Mouse (Mus musculus) frontal cortex, adult (tissue): ENCODE results near the gene Fras1.

Source experiments
- ATAC-seq: cut with Nextera tagmentation; 2 replicates; pipeline ENCODE4 v1.9.2; 2017; ENCODE audit warnings: mild to moderate bottlenecking, moderate library complexity, mixed read lengths; ENCODE audit not compliant: low TSS enrichment

Gene Fras1

DNA sequence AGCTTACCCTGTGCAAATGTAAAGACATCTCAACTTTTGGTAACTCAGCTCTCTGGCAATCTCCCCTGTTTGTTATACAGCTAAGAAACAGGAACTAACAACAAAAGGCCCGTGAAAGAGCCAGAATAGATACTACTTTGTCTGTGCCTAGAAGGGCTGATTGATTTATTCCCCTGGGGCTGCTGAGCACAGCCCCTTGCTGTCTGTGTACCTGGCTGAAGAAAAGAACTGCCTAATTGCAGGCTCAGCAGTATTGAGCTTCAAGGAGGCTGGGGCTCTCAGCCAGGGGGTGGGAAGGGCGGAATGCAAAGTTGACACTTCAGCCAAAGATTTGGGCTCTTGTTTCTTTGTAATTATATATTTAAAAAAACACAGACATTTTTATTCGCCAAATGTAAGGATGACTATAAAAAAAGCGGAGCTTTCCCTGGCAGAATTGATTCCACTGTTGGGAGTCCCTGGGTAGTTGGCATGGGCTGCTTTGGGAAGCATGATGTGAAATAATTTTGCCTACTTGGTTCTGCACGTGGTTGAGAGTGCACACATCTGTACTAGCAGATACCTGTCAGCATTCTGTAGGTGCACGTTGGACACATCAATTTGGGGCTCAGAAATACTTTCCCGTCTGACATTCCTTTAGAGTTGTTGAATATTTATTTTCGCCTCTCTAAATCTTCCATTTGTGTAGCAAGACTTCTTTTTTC is 31.5 kb downstream of the Fras1 start:
- no peak for ATAC-seq

DNA sequence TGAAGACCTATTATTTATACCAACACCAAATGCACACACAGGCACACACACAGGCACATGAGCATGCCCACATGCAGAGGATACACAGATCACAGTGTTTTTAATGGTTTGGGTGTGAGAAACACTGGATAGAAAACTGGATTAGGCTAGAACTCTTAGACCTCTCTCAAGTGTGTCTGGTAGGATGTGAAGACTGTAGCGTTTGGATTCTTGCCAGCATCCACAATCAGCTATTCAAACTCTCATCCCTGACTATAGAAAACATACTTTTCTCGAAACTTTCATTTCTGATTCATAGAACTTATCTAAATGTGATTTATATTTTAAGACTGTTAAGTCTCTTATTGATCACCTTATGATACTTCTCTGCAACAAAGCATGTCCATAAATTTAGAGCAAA is 34.5 kb downstream of the Fras1 start:
- no peak for ATAC-seq

DNA sequence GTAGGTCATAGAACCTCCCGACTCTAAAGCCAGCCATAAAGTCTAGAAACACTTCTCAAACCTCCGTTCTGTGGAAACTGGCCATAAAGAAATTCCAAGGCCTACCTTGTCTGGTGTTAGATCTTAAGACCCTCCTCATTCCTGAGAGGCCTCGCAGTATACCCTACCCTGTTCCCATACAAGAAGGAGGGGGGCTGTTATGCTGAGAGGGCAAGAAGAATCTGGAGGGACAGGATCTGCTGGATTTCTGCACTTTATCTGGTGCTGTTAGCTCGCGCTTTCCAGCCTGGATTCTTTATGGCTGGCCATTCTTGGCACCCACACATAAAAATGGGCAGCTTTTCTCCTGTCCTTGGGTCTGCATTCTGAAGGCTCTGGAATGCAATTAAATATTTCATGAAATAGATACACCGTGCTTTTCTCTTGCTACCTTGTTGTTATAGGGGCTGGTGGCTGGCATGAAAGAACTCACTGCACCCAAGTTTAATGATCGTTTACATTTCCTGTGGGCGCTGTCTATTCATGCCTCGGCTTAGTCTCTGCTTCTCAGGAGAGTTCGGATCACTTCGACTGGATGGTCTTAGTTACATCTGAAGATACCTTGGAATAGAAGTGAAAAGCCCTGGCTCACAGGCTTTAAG is 39.1 kb downstream of the Fras1 start:
- ATAC-seq: no peak

DNA sequence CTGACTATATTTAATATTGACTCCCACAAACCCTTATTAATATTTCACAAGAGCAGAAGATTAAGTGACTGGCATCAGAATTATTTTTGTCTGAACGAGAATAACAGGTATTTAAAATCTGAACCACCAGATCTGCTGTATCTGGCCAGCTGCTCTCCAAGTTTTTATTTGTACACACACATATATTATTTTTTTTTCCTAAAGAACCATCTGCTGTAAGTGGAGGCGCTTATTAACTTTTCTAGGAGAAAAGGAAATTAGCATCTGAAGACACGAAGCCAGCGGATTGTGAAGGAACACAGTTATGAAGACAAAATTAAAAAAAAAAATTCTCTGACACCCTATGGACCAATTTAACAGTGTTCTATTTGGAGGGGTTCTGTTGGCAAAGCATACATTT is 43.4 kb downstream of the Fras1 start:
- peak; percentile 70 for ATAC-seq

DNA sequence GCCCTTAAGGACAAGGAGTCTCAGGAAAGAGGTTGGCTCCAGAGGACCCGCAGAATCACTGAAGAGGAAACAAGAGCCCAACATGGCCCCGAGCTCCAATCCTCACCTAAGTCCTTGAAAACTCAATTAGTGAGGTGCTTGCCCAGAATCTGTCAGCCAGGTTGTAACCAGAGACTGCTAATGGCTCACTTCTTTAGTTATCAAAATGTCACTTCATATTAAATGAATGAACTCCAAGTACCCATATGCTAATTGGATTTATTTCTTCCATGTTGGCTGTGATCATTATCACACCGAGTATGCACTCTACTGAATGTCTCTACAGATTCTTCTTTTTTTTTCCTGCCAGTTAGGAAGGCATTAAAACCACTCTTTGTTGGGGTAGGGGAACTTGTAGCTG is 47.8 kb downstream of the Fras1 start:
- no peak for ATAC-seq

DNA sequence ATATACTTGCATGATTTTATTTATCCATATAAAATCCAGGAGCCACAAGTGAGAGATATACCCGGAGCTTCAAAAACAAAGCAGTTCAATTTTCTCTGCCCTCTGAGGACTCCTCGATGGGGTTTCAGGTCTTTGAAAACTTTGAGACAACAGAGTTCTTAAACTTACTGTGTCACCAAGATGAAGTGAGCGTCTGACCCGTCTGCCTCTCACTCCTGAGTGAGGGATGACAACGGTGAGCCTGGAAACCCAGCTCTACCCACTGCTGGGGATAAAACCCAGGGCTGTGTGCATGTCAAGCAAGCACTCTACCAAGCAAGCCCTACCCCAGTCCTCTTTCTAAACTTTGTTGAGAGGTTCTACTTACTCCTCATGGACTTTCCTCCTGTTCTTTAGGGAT is 49.0 kb downstream of the Fras1 start:
- no peak for ATAC-seq

DNA sequence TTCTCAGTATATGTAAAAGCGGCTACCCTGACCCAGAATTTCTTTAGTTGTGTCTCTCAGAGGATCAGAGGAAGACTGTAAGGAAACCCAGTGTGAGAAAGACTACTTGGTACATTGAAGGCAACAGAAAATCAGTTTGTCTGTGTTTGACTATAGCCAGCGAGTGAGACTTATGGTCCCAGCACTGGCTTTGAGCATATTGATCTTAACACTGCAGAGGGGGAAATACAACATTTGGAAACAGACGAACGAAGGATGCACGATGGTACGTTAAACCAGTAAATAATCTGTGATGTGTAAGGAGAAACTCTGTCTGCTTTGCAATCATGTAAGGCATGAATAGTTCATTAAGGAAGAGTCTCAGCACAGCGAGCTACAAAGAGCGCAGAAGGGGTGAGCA is 51.6 kb downstream of the Fras1 start:
- ATAC-seq: no peak

DNA sequence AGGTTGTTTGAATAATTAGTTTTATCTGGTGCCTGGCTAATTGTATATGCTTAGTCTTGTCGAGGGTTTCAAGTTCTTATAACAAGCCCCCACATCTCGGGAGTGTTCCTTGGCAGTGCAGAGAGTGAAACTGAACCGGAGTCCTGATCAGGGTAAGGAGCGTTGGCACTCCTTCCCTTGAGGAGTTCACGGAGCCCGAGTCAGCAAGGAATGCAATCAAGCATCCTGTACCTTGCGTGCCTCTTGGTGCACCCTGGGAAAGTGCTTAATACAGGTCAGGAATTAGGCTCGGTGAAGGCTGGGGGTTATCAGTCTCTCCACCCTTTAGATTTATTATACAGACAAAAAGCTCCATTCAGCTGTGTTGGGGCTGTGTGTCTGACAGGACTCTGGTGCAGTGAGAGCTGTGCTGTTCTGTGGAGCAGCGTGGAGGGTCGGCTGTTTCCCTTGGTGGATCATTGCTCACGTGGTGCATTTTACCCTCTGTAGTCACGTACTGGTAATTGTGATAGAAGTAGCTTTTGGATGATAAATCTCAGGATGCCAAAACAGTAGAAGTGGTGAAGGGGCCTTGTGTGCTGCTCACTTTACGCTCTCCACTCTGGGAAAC is 55.9 kb downstream of the Fras1 start:
- ATAC-seq: no peak

DNA sequence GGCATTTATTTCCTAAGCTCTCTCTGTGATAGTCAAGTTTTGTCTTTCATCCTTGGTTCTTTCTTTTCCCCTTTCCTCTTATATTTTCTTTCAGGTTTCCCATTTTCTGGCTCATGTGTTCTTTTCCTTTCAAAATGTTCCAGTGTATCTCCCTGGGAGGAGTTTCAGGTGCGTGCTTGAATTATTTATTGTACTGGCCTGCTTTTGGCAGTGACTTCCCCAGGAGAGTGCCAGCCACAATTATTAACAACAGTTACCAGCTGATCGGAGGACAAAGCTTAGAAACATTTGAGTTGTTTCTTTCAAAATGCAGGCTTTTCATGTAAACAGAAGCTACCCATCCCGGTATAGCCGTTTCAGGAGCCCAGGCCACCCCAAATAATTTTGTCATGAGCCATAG is 64.1 kb downstream of the Fras1 start:
- no peak for ATAC-seq

DNA sequence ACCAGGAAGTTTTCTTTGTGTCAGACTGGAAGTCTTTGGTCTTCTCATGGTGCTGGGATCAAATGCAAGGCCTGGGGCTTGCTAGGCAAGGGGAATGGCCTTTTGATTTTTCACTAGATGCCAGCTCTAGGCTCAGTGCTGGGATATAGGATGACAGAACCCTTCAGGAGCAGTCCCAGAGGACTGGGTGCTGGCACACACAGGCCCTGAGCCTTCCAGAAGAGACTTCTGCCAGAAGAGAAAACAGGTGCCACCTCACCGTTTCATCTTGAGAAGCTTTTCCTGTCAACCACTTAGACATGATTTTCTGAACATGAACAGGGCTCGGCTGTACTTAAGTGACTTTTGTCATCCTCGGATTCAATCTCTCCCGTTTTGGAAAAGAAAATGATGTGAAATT is 66.1 kb downstream of the Fras1 start:
- peak; percentile 20; the same call in 1 of the 2 replicates for ATAC-seq

DNA sequence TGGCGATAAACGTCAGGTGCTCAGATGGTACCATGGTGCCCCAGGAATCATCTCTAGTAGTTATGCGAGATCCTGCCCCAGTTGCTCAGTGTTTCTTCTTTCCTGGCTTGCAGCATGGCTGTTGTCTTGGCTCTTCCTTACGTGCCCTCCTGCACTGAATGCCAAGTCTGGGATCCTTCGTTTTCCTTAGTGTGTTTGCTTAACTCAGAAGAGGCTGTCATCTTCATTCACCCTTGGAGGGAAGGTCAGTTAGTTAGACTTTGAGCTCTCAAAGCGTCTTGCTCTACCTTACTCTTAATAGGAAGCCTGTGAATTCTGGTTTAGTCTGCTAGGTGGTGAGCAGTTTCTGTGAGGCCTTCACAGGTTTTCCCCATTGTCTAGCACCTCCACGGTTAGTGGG is 73.7 kb downstream of the Fras1 start:
- no peak for ATAC-seq

DNA sequence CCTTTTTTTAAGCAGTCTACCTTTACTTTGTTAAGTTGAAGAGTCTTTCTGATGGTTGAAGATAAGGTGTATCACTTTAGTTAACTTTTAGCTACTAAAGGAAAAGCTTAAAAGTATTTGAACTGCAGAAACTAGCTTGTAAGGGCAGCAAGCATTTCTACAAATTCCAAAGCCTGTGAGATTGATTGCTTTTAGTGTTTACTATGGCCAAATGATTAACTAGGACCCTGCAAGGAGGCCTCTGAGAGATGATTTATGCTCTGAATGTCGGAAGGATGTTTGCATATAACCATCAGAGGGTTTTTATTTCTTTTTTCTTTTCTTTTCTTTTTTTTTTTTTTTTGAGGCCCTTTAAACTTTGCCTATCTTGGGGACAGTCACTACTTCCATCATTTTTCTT is 78.3 kb downstream of the Fras1 start:
- no peak for ATAC-seq

DNA sequence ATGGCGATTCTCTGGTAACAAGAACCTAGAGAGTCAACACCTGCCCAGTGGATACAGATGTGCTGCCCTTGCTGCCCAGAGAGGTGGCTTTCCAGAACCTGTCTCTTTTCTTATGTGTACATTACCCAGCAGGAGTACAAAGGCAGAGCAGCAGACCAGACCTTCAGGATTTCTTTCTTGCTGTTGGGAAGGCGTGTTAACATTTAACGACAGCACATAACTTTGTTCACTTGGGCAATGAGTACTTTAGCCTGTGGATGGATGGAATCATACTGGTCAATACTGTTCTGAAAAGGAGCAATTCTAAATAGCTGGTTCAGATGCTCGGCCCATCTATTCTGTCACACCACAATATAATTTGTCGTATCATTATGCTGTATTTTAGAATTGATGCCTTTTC is 79.6 kb downstream of the Fras1 start:
- no peak for ATAC-seq

DNA sequence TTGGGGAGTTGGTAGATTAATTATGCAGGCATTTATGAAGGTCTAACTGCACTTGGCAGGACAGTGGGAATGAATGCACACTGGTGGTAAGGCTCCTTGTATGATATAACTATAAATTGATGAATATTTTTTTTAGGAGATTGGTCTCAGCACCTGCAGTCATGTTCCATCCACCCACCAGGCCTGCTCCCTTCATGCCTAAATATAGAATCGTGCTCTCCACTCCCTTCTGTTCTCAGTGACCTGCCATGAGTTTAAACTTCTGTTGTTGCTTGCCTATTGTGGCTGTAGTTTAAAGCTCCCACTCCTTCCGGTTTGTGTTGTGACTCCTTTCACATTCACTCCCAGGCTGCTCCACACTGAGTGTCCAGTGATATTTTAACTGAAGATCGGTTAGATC is 80.7 kb downstream of the Fras1 start:
- 0 out of 2 replicates have a peak, but pooled peaks have one; percentile 2 for ATAC-seq

DNA sequence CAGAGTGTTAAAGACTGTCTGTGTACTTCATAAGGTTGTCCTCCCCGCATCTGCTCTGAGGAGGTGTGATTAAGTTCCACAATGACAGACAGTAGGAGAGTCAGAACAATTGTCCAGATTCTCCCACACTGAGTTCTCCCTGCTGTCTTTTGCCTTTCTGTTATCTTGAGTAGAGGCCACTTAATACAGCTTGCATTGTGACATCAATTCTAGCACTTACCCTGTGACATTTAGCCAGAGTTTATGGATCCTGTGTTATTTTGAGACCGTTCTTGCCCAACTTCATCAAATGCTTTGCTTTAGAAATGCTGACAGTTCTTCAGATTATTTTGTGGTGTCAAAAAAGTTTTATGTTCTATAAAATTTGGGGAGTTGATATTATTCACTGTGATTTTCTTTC is 81.5 kb downstream of the Fras1 start:
- ATAC-seq: peak; percentile 14; the same call in 1 of the 2 replicates

DNA sequence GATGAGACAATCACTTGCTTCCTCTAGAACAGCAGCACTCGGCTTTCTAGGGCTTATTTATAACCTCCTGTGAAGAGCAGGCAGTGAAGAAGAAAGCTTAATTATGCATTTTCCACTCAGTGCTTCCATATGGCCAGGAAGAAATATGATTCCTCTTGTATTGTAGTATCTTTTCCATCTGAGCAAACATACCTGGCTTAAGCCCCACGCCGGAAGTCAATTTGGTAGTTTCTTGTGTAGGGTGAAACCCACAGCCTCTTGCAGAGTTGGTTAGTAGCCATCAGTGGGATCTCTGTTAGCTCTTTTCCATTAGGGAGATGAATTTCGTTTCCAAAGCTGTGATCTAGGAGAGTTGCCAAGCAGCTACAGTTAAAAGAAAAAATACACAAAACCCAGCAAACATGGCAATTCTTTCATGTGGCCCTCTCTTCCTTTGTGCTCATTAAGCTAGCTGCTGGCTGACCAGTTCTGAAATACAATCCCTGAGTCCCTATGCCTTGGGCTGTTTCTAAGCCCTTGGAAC is 83.7 kb downstream of the Fras1 start:
- peak; percentile 84 for ATAC-seq

DNA sequence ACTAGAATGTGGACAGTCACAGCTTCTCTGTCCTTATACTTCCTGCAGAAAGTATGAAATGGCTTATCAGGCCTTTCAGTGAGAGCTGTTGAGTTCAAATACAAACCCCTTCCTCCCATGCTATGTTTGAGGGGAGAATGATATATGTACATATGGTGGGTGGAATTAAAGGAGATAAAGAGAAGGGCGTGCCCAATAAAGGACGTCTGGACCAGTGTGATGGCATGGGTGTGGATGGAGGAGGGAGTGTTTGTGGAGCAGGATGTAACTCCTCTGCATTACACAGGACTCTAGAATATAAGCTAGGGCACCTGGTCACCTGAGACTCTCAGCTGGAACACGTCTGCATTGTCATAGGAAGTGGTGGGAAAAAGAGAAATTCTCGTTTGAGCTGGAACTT is 85.8 kb downstream of the Fras1 start:
- ATAC-seq: no peak

DNA sequence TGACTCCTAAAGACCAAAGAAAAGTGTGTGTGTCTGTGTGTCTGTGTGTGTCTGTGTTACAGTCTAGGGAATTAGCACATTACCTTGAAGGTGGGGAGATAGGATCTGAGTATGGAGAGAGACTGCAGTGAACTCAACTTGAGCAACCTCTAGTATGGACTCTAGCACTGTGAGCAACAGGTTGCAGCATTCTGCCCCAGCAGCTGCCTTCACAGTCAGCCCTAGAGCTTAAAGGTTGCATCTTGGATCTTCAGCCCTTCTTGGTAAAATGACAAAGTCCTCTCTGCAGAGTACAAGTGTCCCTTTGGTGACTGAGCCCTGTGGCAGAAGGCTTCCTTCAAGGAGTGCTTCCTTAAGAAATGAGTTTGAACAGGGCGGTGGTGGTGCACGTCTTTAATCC is 88.4 kb downstream of the Fras1 start:
- ATAC-seq: no peak

DNA sequence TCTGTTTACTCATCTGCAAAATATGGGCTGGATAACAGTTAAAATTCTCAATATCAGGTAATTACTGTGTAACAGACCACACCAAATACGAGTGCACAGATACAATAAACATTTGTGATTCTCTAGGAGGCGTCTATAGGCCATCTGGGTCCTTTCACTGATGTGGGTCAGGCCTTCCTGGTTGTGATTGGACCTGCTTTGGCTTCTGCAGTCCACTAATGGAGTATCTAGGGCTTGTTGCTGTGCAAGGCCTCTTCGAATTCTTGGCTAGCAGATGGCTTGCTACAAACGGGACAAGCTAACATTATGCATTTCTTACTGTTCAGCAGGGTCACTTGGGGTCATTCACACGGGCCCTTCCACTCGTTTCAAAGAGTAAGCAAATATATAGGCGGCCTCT is 92.7 kb downstream of the Fras1 start:
- no peak for ATAC-seq

DNA sequence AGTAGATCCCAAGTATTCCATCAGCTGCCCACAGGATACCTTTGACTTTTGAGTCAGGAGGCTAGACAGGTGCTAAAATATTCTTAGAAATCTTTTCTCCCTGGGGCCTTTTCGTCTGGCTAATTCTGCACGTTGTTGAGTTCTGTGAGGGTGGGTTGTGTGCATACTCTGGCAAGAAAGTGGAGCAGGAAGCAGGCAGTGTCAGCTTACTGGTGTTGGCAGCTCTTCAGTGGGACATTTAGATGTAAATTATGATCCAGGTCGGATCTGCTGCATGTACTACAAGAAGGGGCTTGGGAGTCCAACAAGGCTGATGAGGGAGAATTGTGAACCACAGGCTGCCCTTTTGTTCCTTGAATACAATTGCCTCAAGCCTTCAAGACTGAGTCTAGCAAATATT is 98.2 kb downstream of the Fras1 start:
- ATAC-seq: peak; percentile 69; the same call in 1 of the 2 replicates

DNA sequence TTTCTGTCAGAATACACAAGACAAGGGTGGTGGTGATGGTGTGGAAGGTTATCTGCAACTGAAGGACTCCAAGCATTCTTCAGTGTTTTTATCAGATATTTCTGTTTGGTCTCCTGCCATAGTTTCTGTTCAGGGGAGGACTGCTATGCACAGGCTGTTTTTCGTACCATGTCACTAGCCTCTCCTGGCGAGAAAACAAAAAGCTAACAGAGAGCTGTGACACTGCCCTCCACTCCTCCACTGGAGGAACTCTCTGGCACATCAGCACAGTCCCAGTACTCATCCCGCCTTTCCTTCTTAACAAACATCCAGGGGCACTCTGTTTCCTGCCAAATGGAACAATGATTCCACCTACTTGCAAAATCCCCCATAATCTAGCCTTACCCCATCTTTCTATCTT is 101.7 kb downstream of the Fras1 start:
- ATAC-seq: no peak

DNA sequence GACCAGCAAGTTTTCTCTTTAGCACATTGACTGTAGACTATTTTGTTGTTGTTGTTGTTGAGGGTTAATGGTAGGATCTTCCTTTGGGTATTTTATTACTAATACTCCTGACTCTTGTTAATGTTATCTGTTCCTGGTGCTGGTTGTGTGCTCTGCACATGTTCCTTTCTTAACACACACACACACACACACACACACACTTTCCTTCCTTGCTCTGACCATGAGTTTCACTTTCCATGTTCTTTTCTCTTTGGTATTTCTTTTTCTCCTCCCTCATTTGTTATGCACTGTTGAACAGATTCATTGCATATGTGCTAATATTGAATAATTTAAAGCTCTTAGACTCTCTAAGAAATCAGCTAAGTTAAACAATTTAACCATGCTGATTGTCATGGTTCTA is 105.2 kb downstream of the Fras1 start:
- no peak for ATAC-seq

DNA sequence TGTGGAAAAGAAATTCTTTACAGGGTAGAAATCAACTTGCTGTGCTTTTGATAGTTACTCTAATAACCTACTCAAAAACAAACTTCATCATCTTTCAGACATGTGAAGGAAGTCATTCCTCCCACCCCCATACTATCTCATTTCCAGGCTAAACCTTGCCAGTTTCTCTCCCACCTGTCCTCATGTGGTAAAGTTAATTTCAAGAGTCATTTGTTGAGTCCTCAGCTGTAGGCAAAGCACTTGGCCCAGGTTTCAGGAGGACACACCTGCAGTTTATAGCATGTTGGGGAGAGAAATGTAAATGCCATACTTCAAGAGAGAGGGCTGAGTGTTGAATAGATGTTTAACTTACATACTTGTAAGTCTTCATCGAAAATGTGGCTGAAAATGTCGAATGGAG is 107.4 kb downstream of the Fras1 start:
- ATAC-seq: no peak
